Mouse (Mus musculus): ENCODE results near the gene Tulp4.

Tulp4 gene

GRCm38 (mm10) chr17:6125441-6125840, 19.2 kb downstream of the Tulp4 start:
- no peak for DNase-seq

- DNase-seq, result no peak
Observed at GRCm38 (mm10) chr17:6128039-6128438, 21.8 kb downstream of the Tulp4 start.

DNA sequence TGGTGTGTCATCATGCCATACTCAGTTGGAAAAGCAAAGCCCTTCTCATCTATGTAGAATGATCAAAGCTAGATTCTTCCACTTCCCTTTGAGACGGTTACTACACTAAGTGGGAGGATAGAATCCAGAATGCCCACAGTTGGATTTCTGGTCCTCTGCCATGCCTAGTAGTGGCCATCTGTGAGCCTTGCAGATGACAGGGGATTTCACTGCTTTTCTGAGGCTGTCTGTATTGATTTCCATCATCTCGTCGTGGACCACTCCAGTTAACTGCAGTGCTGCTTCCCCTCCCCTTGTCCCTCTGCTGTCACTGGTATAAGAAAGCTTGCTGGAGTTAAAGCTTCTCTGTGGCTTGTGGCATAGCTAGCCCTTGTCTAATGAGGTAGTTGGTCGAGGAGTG, 23.1 kb downstream of the Tulp4 start:
- DNase-seq, result peak; percentile 20

GRCm38 (mm10) chr17:6131083-6131482, 24.8 kb downstream of the Tulp4 start:
- no peak for DNase-seq

DNA sequence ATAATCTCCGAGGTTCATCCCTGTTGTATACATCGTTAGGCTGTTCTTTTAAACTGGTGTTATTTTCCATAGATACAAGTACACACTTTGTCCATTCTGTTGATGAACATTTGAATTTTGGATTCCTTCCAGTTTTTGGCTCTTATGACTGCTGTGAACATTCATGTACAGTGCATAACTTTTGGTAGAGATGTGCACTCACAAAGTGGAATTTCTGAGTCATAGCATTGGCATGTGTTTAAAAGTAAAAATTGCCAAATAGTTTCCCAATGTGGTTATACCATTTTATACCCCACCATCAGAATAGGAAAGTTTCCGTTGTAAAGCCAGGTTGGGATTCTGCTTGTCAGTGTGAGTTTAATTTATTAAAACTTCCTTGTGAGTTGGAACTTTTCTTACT, 34.6 kb downstream of the Tulp4 start:
- DNase-seq, result no peak

GRCm38 (mm10) chr17:6141344-6141743, 35.1 kb downstream of the Tulp4 start:
- no peak for DNase-seq

- DNase-seq, result no peak
Observed at GRCm38 (mm10) chr17:6145244-6145643, 39.0 kb downstream of the Tulp4 start.

DNA sequence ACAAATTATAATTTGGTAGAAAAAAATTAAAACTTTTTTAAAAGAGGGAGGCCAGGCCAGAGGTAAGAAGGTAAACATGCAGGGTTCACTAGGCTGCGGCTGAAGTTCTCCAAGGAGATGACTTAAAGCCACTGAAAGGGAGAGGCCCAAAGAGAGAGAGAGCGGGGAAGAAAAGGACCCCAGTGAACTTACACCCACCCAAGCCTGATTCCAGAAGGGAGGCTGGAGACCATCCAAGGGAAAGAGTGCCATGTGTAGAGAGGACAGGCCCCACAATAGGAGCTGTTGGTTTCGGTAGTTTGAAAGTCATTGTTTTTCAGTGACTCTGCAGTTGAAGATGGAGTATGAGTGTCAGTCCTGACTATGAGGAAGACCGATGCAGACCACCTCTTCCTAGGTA, 46.7 kb downstream of the Tulp4 start:
- DNase-seq, result no peak

- DNase-seq, result no peak
Observed at GRCm38 (mm10) chr17:6153581-6153980, 47.3 kb downstream of the Tulp4 start.

GRCm38 (mm10) chr17:6154366-6154765, 48.1 kb downstream of the Tulp4 start:
- DNase-seq, result no peak

DNA sequence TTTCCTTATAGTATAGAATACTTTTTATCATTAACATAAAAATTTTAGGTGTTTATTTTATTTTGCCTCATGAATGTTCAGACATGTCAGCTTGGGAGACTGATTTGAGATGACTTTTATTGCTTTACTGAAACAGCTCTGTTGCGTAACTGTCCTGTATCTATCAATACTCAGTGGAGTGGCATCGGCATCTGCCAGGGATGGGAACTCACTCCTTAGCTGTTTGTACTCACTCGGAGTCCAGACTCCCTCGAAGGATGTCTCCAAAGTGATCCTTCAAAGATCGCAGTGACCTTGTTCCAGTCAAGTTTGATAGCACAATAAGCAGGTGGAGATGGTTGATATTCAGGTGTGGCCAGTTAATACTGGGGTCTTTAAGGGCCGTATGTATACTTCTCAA, 54.3 kb downstream of the Tulp4 start:
- DNase-seq, result no peak

GRCm38 (mm10) chr17:6161916-6162315, 55.7 kb downstream of the Tulp4 start:
- no peak for DNase-seq

DNA sequence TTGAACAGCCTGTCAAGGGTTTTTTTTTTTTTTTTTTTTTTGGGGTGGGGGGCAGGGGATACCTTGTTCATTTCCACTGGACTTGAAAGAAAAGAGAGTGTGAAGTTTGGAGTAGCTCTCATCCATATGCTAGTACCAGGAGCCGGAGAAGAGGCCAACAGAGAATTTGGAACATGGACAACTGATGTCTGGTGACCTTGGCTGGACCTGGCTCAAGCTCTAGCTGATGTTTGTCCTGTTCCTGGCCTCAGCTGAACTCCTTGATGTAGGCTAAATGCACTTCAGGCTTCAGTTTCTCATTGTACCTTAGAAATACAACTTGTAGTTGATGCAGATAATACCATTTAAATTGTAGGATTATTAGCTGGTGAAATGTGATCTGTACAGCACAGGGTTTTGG, 56.5 kb downstream of the Tulp4 start:
- no peak for DNase-seq

- no peak for DNase-seq
Observed at GRCm38 (mm10) chr17:6164911-6165310, 58.7 kb downstream of the Tulp4 start.

DNA sequence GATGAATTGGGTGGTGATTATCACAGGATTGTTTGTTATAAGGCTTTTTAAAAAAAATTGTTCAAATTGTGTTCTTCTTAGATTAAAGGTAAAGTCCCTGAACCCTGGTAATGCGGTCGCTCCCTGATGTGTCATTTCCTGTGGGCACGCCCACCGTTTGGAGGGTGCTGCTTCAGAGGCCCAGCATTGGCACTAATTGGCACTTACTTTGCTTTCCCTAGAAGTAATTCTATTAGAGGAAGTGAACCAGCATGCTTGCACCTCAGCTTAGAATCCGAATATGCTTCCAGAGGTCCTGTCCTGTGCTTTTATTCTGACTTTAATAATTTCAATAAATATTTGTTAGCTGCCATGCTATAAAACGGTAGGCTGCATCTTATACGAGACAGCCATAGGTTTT, 66.2 kb downstream of the Tulp4 start:
- DNase-seq, result no peak

DNA sequence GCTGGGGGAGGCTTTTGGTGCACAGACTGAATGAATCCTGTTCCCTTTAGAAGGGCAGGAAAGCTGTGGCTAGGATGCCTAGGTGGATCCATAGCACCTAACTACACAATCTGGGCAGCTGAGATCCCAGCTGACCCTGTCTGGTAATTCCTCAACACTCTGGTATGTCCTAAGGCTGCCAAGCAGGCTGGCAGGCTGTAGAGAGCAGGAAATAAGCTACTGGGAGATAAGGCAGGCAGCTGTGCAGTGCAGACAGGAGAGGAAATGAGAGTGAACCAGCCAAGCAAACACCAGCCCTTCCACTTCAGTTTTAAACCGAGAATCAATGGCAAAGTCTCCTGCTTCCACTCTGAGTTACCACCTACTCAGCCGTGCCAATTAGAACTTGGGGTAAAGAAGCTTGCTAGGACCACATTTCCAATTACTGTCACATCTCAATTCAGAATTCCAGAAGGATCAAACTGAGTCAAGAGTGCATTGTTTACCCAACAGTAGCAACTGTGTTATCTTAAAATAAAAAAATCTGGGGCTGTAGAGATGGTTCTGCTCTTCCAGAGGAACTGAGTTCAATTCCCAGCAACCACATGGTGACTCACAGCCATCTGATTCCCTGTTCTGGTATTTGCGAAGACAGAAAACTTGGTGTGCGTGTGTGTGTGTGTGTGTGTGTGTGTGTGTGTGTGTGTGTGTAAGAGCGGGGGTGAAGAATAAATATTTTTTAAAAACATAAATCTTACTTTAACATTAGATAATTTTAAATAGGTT, 66.9 kb downstream of the Tulp4 start:
- no peak for DNase-seq

- no peak for DNase-seq
Observed at GRCm38 (mm10) chr17:6174574-6174973, 68.3 kb downstream of the Tulp4 start.

GRCm38 (mm10) chr17:6178564-6179267, 72.5 kb downstream of the Tulp4 start:
- no peak for DNase-seq

DNA sequence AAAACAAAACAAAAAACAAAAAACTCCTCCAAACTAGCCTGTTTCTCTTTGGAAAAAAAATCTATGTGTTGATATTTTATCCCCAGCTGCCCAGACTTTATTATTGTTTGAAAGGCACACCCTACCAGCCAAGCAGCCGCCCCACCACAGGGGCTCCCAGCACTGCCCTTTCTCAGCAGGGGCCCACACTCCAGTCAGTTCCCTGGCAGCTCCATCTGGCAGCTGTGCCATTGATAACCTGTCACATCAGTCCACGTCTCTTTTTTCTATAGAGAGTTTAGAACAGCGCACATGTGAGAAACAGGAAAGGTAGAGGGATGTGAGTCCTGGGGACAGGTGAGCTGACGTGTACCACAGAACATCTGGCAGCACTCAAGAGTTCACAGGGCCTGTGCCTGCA, 73.2 kb downstream of the Tulp4 start:
- DNase-seq, result no peak

DNA sequence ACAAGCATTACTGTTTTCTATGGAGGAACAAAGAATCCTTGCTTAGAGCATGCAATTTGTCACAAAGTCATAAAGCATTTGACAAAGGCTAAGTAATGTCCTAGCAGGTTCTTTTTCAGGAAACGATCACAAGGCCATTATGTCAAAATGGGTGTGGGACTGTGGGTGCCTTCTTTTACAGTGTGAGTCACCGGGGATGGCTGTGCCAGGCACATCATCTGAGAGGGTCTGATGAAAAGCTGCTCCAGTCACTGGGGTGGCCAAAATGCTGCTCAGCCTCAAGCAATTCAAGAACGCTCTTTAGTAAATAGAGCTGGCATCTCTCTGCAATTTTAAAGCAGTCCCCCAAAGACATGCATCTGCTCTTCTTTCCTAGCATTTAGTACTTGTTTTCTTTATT, 74.2 kb downstream of the Tulp4 start:
- no peak for DNase-seq

DNA sequence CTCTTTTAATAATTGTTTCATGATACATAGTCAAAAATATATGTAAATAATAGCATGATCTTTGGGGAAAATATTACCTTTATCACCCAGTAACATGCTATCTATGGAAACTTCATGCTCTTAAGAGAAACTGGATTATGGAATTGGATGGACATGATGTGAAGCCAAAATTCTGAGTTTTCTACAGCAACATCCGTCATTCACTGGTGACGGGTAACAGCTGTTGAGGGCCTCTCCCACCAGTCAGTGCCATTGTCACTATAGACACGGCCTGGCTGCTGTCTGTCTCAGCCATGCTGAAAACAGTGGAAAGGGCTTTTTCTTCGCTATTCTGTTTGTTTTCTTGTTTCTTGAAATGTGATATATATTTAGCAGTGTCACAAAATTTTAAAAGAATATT, 76.5 kb downstream of the Tulp4 start:
- DNase-seq, result no peak

DNA sequence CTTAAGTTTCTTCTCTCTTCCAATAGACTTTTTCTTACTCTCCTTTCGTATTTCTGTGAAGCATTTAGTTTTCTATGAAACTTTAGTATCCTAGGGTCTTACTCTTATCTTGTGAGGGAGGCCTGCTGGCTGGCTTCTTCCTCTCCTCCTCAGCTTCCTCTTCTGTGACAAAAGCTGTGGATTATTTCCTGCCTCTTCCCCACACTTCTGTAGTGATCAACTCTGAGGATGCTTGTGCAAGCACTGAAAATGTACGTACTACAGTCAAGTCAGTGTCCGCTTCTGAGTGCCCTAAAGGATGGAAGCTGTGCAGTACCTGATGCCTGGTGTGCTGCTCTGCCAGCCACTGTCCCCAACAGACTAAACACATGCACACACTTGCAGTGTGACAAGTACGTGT, 80.4 kb downstream of the Tulp4 start:
- no peak for DNase-seq

- DNase-seq, result no peak
Observed at GRCm38 (mm10) chr17:6187183-6187582, 80.9 kb downstream of the Tulp4 start.

DNA sequence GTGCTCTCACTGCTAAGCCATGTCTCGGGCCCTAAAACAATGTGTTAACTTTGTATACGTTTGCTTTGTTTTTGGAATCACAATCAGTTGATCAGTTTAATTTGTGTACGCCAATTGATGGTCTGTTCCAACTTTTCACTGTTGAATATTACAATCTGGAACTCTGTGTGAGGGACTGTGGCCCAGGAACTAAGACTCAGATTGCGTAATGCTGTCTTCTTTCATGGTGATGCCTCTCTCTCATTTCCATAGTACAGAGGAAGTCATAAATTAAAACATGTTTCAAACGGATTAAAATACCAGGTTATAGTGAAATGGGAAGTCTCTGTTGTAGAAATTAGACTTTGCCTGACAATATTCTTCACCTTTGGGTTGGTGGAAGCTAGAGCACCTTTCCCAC, 83.0 kb downstream of the Tulp4 start:
- no peak for DNase-seq

DNA sequence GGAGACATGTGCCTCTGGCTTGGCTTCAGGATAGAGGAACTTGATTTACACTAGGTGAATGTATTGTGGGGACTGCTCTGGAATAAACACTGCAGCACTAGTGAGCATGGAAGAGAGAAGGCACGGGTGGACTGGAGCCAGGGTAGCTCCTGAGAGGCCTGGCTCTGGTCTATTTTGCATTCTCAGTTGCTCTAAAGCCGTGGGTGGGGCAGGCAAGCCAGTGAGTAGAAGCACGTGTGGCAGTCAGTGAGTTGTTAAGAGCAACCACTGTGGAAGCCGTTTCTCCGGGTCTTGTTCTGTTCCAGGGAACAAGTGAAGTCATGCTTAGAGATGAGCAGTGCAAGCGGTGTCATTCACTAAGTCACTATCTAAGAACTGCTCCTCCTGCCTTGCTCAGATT, 86.0 kb downstream of the Tulp4 start:
- no peak for DNase-seq

All from right cerebral cortex, postnatal 4 days (tissue).